Mouse (Mus musculus) heart, embryonic 12.5 days (tissue): ENCODE measurements around the gene Grin2b. TPM values are rescaled to one million over a fixed set of nuclear protein-coding genes. Genes with fewer than 3 reads are reported as not detected.

ENCODE experiments used
- ATAC-seq: fragments of 200-750 bp; cut with Nextera tagmentation; 2 replicates; pipeline ENCODE4 v1.8.0; 2017; ENCODE audit warnings: moderate TSS enrichment, moderate library complexity; ENCODE audit not compliant: insufficient number of reproducible peaks, low FRiP score
- H3K27ac ChIP-seq: fragments of 300-500 bp; sonication (generic); 2 replicates; pipeline ENCODE4 v1.5.1; 2016; ENCODE audit warnings: mild to moderate bottlenecking, moderate library complexity; ENCODE audit not compliant: poor library complexity, severe bottlenecking
- H3K27me3 ChIP-seq: fragments of 300-500 bp; sonication (generic); replicated peaks from 2 replicates; pipeline ENCODE4 v1.6.1; 2016; ENCODE audit warnings: mild to moderate bottlenecking, moderate library complexity
- H3K36me3 ChIP-seq: fragments of 300-500 bp; sonication (generic); 2 replicates; pipeline ENCODE4 v1.6.1; 2016; ENCODE audit warnings: mild to moderate bottlenecking, moderate library complexity
- H3K4me1 ChIP-seq: fragments of 300-500 bp; sonication (generic); replicated peaks from 2 replicates; pipeline ENCODE4 v1.6.1; 2016; ENCODE audit warnings: mild to moderate bottlenecking
- H3K4me2 ChIP-seq: fragments of 300-500 bp; sonication (generic); 2 replicates; pipeline ENCODE4 v1.6.1; 2016; ENCODE audit warnings: mild to moderate bottlenecking, moderate library complexity
- H3K4me3 ChIP-seq: fragments of 300-500 bp; sonication (generic); 2 replicates; pipeline ENCODE4 v1.5.1; 2016; ENCODE audit warnings: mild to moderate bottlenecking
- H3K9ac ChIP-seq: fragments of 300-500 bp; sonication (generic); 2 replicates; pipeline ENCODE4 v1.6.1; 2016; ENCODE audit warnings: mild to moderate bottlenecking, moderate library complexity
- H3K9me3 ChIP-seq: fragments of 300-500 bp; sonication (generic); replicated peaks from 2 replicates; pipeline ENCODE4 v1.6.1; 2016; ENCODE audit warnings: mild to moderate bottlenecking, moderate library complexity
- WGBS: fragments of 180-500 bp; shearing (Covaris S2); methylation state at CpG from one replicate; pipeline ENCODE4 v1.1.7; 2016; 5-methylcytosine and 5-hydroxymethylcytosine counted together
- polyA plus RNA-seq: library from polyadenylated mRNA; unstranded; fragments of >200 nt; fragmentation: Nextera tagmentation; extraction: Ambion mirVana; gene quantifications from 2 replicates; pipeline ENCODE4 v1.2.1, GENCODE M21; 2016

Grin2b gene
- polyA plus RNA-seq, 1 experiment from 2014 or later: 0.20 TPM

DNA sequence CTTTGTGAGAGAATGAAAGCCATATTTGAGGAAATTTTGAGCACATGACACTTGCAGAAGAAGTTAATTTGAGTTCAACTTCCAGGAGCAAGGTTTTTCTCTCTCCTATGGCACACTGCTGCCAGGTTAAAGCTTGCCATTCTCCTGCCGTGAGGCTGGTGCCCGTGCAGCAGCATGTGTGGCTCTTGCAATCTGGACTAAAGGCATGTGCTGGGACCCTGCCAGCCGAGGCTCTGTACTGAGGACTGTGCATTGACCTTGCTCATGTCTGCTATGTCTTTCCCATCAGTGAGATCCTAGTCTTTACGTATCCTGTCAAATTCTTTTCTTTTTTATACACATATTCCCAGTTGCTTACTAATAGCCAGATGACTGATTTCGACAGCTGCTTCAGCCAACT is 268.9 kb downstream of the Grin2b start:
- WGBS: 66% methylated on average over 5 of the region's 5 CpGs
- Histone ChIP-seq H3K27ac (no peak overlapping the region), H3K4me2 (no peak overlapping the region), H3K9me3 (no peaks in the 10 kb centered on the region), H3K9ac (no peak overlapping the region), H3K4me3 (no peak overlapping the region), H3K4me1 (peaks cover 17% of the 10 kb centered on the region), H3K27me3 (peaks cover 8% of the 10 kb centered on the region; the same call in 1 of the 2 replicates), H3K36me3 (no peaks in the 10 kb centered on the region)
- ATAC-seq: no peak

DNA sequence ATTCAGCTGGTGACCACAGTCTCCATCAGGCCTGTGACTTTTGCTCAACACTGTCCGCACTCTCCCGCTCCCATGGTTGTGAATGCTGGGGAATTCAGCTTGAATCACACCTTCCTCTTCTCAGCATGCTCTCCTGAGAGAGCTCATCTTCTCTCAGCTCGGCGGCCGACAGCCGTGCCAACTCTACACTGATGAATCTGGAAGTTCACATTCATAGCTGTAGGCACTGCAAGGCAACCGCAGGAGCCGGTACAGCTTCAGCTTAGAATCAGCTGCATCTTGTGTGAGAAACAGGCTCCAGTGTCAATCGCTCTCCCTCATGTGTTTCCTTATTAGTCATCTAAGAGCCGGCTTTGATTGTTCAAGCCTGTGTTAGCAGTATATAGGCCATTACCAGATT is 272.9 kb downstream of the Grin2b start:
- H3K4me1 ChIP-seq: no peaks in the 10 kb centered on the region; the same call in 1 of the 2 replicates
- H3K27me3 ChIP-seq: no peaks in the 10 kb centered on the region
- no peak overlapping the region for H3K27ac ChIP-seq
- H3K4me2 ChIP-seq: no peak overlapping the region
- no peak overlapping the region for H3K4me3 ChIP-seq
- ATAC-seq: no peak
- WGBS: 76% methylated on average over 10 of the region's 10 CpGs
- no peaks in the 10 kb centered on the region for H3K36me3 ChIP-seq
- no peak overlapping the region for H3K9ac ChIP-seq
- H3K9me3 ChIP-seq: no peaks in the 10 kb centered on the region

DNA sequence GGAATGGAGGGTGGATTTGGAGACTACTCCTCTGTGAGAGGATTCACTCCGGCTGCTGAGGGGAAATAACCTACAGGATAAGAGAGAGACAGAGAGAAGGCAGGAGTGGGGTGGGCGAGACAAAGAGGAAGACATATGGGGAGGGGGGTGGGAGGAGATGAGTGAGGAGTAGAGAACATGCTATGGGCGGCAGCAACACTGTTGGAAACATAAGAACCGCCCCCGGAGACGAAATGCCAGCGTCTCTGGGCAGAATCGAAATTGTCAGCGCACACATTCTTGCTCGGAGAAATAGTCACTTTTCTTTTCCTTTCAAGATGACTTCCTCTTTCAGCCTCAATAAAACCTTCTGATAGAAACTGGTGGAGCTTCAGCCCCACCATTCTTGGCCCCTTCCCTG is 274.1 kb downstream of the Grin2b start:
- Histone ChIP-seq H3K27ac (no peak overlapping the region), H3K27me3 (no peaks in the 10 kb centered on the region), H3K4me3 (no peak overlapping the region), H3K36me3 (no peaks in the 10 kb centered on the region), H3K9ac (no peak overlapping the region), H3K4me1 (no peaks in the 10 kb centered on the region; the same call in 1 of the 2 replicates), H3K4me2 (no peak overlapping the region), H3K9me3 (no peaks in the 10 kb centered on the region)
- WGBS: 73% methylated on average over 10 of the region's 10 CpGs
- ATAC-seq: no peak

DNA sequence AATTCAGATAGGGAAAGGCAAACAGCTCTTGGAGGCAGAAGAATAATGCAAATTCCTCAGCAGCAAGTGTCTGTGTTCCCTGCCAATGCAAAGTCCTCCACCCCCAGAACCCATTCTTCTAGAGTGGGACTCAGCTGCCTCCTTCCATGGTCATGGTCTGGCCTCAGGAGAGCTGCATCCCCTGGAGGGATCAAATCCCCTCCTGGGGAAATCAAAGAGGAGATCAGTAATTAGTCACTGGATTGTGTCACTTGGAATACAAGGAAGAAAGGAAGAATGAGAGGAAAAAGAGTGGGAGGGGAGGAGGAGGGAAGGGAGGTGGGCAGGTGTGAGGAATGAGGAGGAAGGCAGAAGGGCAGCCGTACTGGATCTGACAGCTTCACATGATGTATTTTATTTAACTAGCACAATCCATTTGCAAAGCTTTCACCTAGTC is 278.5 kb downstream of the Grin2b start:
- Histone ChIP-seq H3K27me3 (no peaks in the 10 kb centered on the region), H3K9me3 (no peaks in the 10 kb centered on the region), H3K4me1 (no peaks in the 10 kb centered on the region), H3K4me3 (no peak overlapping the region), H3K9ac (no peak overlapping the region), H3K27ac (no peak overlapping the region), H3K36me3 (no peaks in the 10 kb centered on the region), H3K4me2 (no peak overlapping the region)
- no peak for ATAC-seq
- WGBS: 50% methylated on average over 1 of the region's 1 CpGs

DNA sequence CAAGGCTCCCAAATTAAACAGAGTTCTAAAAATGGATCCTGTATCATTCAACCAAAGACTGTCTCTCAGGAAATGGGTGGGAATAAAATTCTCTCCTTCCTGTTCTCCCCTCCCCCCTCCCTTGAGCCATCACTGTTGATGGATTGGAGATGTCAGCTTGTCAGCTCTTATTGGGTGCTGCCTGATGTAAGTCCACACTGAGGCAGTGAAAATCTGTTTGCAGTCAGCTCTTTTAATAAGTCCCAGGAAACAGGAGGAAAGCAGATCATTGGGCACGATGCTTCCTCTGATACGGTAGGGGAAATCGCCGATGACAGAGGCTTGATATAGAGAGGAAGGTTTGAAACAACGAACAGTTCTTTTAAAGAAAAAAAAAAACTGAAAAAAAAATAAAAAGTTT is 290.7 kb downstream of the Grin2b start:
- H3K36me3 ChIP-seq: no peaks in the 10 kb centered on the region
- no peak overlapping the region for H3K27ac ChIP-seq
- H3K9ac ChIP-seq: no peak overlapping the region
- 63% methylated on average over 5 of the region's 5 CpGs for WGBS
- H3K4me2 ChIP-seq: no peak overlapping the region
- no peaks in the 10 kb centered on the region for H3K27me3 ChIP-seq
- ATAC-seq: no peak
- H3K4me3 ChIP-seq: no peak overlapping the region
- H3K4me1 ChIP-seq: 0 out of 2 replicates have a peak, but pooled peaks cover 4% of the 10 kb centered on the region
- H3K9me3 ChIP-seq: no peaks in the 10 kb centered on the region

DNA sequence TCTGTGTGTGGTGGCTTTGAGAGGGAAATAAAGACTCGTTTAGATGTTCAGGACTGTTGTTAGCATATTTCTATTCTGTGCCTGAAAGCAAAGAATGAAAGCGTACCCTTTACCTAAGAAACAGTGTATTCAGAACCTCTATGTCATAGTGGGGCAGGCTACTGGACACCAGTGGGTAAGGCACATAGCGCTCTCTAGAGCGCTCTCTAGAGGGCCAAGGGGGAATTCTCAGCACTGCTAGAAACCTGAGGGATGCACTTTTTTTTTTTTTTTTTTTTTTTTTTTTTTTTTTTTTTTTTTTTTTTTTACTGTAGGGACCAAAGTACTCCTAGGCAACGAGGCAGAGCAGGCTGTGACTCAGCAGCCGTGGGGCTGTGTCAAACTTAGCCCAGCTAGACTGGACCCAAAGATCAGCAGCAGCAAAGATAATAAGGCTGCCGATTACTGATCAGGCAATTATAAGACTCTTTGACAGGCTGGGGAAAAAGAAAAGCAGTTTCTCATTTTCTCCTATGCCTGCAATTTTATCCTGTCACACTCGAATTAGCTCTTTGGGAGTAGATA is 297.1 kb downstream of the Grin2b start:
- Histone ChIP-seq H3K4me1 (no peaks in the 10 kb centered on the region), H3K36me3 (no peaks in the 10 kb centered on the region), H3K4me3 (no peak overlapping the region), H3K27me3 (no peaks in the 10 kb centered on the region), H3K9ac (no peak overlapping the region), H3K9me3 (no peaks in the 10 kb centered on the region), H3K27ac (no peak overlapping the region), H3K4me2 (no peak overlapping the region)
- ATAC-seq: no peak
- 60% methylated on average over 8 of the region's 8 CpGs for WGBS

DNA sequence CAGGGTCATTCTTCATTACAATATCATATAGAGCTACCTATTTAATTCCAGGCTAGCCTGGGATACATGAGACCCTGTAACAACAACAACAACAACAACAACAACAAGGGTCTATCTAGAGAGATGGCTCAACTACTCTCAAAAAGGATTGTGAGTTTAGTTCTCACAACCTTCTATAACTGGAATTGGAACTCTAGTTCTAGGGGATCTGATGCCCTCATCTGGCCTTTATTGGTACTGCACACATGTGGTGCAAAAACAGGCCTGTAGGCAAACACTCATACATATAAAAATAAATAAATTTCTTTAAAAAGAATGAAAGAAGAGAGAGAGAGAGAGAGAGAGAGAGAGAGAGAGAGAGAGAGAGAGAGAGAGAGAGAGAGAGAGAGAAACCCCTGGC is 298.7 kb downstream of the Grin2b start:
- Histone ChIP-seq H3K9ac (no peak overlapping the region), H3K4me2 (no peak overlapping the region), H3K27ac (no peak overlapping the region), H3K27me3 (no peaks in the 10 kb centered on the region), H3K36me3 (no peaks in the 10 kb centered on the region), H3K4me3 (no peak overlapping the region), H3K9me3 (no peaks in the 10 kb centered on the region), H3K4me1 (no peaks in the 10 kb centered on the region)
- no peak for ATAC-seq

DNA sequence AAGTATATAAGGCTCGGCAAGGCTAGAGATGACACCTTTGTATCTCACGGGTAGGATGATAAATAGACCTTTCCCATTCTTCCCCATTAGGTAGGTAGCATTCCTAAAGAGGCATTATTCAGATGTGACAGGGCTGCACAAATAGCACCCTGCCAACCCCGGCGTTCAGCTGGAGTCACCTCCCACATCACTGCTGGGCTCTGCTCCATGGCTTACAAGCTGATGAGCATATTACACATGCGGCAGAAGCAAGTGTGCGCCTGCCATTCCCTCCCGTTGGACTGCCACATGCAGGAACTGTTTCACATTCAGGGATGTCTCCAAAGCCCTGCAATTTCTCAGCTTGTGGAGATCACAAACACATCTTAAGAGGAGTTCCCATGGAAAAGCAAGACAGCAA is 307.5 kb downstream of the Grin2b start:
- no peak overlapping the region for H3K4me3 ChIP-seq
- WGBS: 79% methylated on average over 7 of the region's 7 CpGs
- no peak for ATAC-seq

DNA sequence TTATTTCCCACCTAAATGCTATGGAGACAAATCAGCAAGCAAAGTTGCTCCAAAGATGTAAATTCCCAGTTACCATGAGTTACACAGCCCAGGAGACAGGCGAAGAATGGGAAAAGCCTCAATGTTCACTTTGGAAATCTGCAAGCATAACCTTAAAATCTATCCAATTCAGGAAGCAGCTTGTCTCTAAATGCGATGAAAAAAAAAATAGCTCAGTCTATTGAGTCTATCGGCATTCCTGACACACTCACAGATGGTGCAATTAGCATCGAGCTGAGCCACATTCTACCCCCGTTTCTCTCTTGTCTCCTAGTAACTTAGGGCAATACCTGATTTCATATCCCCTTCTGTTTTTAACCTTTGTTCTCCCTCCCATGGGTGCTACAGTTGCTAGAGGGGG is 309.3 kb downstream of the Grin2b start:
- no peaks in the 10 kb centered on the region for H3K4me1 ChIP-seq
- no peaks in the 10 kb centered on the region for H3K36me3 ChIP-seq
- H3K9ac ChIP-seq: no peak overlapping the region
- no peaks in the 10 kb centered on the region for H3K27me3 ChIP-seq
- H3K27ac ChIP-seq: no peak overlapping the region
- ATAC-seq: no peak
- no peak overlapping the region for H3K4me2 ChIP-seq
- no peaks in the 10 kb centered on the region for H3K9me3 ChIP-seq
- H3K4me3 ChIP-seq: no peak overlapping the region
- 76% methylated on average over 5 of the region's 5 CpGs for WGBS

More for the DNA sequence above, 307.5 kb downstream of the Grin2b start:
- Histone ChIP-seq H3K36me3 (no peaks in the 10 kb centered on the region), H3K27me3 (no peaks in the 10 kb centered on the region), H3K27ac (no peak overlapping the region), H3K4me2 (no peak overlapping the region), H3K4me1 (no peaks in the 10 kb centered on the region), H3K9me3 (no peaks in the 10 kb centered on the region), H3K9ac (no peak overlapping the region)

DNA sequence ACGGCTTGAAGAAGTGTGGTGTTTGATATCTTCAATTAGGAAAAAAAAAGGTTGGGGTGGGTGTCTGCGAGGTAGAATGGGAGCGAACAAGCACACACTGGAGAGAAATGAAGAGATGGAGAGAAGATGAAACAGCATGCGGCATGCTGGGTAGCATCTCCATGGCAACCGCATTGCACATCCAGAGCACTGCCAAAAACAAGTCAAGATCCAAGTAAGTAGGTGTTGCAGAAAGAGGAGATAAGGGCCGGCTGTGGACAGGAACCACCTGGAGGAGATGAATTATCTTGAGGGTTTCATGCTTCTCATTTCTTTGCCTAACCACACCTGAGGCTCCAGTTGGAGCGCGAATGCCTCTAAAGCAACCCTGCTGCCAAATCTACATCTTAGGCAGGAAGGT is 313.8 kb downstream of the Grin2b start:
- WGBS: 48% methylated on average over 8 of the region's 8 CpGs
- Histone ChIP-seq H3K4me1 (no peaks in the 10 kb centered on the region), H3K4me3 (no peak overlapping the region), H3K36me3 (no peaks in the 10 kb centered on the region), H3K9me3 (no peaks in the 10 kb centered on the region), H3K27ac (no peak overlapping the region), H3K27me3 (no peaks in the 10 kb centered on the region), H3K9ac (no peak overlapping the region), H3K4me2 (no peak overlapping the region)
- no peak for ATAC-seq

DNA sequence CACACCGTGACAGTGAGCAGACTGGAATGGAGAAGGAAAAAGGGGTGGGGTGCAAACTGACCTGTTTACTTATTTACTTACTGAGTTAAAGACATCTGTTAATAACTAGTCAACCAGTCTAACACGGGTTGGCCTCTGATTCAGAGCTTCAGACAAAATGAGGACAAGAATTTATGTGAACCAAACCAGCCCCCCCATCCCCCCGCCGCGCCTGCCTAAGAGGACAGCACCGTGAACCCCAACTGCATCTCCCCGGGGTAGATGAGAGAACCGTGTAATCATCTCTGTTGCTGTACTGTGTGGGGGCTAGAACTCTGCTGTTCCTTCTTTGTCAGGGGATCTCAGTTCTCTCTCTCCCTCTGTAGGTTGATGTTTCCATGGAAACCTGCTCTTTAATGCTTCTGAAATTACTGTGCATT is 319.1 kb downstream of the Grin2b start:
- 75% methylated on average over 8 of the region's 8 CpGs for WGBS
- Histone ChIP-seq H3K4me2 (no peak overlapping the region), H3K4me1 (no peaks in the 10 kb centered on the region), H3K27me3 (no peaks in the 10 kb centered on the region), H3K4me3 (no peak overlapping the region), H3K27ac (no peak overlapping the region), H3K9me3 (no peaks in the 10 kb centered on the region), H3K9ac (no peak overlapping the region), H3K36me3 (no peaks in the 10 kb centered on the region)
- no peak for ATAC-seq

DNA sequence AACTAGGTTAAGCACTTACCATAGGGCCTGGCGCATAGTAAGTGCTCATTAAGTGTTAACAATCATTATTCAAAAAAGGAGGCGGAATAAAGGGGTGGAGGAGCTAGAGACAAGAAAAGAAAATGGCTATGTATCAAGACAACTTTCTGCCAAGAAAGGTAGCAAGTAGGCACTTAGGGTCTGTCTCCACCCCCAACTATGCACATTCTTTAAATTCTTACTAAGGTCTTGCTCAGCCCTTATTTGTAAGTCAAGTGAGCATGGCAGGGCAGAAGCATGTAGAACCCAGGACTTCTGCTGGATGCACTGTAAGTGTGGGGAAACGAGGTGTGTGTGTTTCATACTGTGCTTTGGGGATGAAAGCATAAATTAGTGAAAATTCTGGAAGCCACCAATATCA is 329.6 kb downstream of the Grin2b start:
- Histone ChIP-seq H3K9me3 (no peaks in the 10 kb centered on the region), H3K36me3 (no peaks in the 10 kb centered on the region), H3K4me2 (no peak overlapping the region), H3K27me3 (no peaks in the 10 kb centered on the region), H3K27ac (no peak overlapping the region), H3K4me1 (no peaks in the 10 kb centered on the region), H3K9ac (no peak overlapping the region), H3K4me3 (no peak overlapping the region)
- WGBS: 71% methylated on average over 3 of the region's 3 CpGs
- ATAC-seq: no peak
